Mouse (Mus musculus): ENCODE data around the gene Ppp2r2c.

- TF ChIP-seq EP300 (IDR thresholded peaks at IDR 0.05; ENCODE audit: insufficient read depth, low read depth, low read length) (no peak), CTCF (IDR thresholded peaks at IDR 0.05) (no peak)
These were observed 37.0 kb upstream of the Ppp2r2c start for GRCm38 (mm10) chr5:36831272-36831671.
